Mouse (Mus musculus) heart, postnatal 25 days (tissue): ENCODE measurements around the gene Dgke. TPM values are rescaled to one million over a fixed set of nuclear protein-coding genes. Genes with fewer than 3 reads are reported as not detected.

Experiments used
- DNase-seq: peaks from one replicate; pipeline ENCODE4 v3.0.0; 2022; ENCODE audit warnings: low spot score
- intact Hi-C: fragments of 180-260 bp; cut with DNase I; formaldehyde crosslinking; loops from one replicate; pipeline ENCODE4 v1.15.1; 2025
- total RNA-seq, 2 experiments: library from RNA; stranded (reverse); gene quantifications; 2 replicates each; pipeline ENCODE4 v1.2.3; 2021

The Dgke gene
- total RNA-seq, 2 experiments from 2014 or later: 9.4 to 10.6 TPM

DNA sequence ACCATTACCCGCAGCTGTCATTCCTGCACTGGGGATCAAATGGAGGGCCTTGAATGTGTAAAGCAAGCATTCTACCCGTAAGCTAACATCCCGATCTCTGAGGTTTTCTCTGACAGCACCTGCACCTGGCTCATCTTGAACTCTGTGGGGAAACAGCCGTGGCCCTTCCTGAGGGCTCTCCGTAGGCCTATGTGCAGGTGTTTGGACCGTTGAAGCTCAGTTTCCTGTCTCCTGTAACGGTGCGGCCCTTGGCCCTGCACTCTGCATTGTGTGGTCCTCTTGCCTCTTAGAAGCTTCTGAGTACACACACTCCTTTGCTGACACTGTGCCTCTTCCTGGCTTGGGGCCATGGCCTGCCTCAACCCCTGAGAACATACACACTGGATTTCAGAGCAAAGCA lies 11.0 kb upstream of the Dgke start:
- intact Hi-C loops: no loop called here
- no peak for DNase-seq

DNA sequence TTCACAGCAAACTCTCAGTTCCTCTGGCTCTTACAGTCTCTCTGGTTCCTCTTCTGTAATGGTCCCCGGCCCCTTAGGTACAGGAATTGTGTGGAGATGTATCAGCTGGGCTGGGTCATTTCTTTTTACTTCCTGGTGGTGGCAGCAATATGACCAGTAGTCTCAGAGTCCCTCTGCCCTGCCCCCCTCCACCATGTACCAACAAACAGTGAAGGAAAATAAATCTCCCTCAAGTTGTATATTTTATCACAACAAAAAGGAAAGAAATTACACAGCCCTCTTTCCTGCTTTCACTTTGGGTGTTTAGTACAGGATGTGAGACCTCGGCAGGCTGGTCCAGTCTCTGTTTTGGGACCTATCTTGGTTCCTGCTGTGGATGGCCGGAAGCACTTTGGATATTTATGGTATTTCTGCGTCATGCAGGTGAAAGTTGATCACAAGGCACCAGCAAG lies 9.7 kb upstream of the Dgke start:
- intact Hi-C loops: no loop called here
- DNase-seq: no peak

DNA sequence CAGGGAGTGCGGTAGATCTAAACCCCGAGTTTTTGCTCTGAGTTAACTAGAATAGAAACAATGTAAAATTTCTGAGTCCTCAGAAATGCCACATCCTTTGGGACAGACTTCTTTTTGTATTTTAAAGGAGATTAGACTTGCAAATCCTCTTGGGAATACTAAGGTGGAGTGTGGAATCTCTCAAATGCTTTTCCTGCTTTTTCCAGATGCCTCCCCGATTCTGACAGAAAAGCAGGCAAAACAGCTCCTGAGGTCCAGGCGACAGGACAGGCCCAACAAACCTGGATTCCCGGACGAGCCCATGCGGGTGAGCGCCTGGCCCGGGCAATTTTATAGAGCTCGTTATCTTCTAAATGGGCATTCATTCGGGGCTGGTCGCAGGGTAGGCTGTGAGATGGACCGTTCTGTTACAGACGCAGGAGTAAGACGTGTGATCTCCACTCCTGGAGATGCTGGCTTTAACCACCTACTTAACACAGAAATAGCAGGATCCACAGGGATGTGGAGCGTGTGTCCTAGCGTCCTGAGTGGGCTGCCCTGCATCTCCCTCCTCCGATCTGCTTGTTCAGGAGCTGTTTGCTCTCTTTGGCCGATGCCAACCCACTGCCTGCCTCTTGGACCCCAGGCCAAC lies 8.2 kb upstream of the Dgke start:
- no peak for DNase-seq
- intact Hi-C loops: no loop called here

DNA sequence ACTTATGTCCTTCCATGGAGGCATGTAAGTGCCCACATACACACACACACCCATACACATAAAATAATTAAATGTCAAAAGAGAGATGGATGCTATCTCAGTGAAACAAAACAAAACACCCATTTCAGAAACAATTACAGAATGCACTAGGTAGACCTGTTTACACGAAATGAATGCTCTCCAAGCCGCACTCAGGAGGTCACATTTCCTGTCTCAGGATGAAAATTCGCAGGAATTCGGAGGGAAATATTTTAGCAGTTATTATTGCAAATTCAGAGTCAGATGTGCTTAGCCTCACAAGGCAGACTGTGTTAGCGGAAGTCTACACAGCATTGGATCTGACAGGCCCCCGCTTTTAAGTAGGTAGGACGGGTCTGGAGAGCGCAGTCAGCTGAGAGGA lies 6.9 kb upstream of the Dgke start, which contains the start of gene Gm525:
TSS of gene Gm525 (plus strand) at position 301 of the 400 bp plus-strand sequence.
- no peak for DNase-seq
- intact Hi-C loops: no loop called here

DNA sequence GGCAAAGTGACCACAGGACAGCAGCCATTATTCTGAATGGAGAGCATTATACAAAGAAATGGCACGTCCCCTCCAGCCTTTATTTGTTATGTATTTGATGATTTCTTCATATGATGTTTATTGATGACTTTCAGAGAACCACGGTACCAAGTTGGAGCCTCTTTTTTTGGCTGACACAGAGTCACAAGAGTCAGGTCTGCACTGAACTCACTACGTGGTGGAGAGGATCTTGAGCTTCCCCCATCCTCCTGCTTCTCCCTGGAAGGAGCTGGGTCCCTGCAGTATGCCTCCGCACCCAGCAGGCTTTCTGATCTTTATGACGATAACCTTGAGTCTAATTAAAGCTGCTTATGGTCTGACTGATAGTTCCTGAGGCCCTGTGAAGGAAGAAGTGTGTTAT lies 4.9 kb upstream of the Dgke start:
- intact Hi-C loops: no loop called here
- no peak for DNase-seq

DNA sequence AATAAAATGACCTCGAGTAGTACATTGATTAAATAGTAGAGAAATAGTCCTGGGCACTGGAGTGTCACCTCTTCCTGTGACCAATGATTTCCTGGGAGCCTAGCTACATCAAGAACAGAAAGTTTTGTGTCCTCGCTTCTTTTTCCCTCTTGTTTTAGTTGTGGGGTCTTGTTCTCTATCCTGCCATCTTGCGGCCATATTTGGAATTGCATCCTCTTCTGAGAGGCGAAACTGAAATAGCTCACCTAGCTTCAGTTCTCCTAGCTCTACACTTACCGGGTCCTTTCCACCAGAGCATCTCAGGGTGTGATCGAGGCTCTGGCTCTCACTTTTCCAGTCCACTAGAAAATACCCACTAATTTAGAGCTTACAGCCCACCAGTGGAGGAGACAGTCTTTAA lies 2.7 kb upstream of the Dgke start:
- no peak for DNase-seq
- intact Hi-C loops: loop anchor here (2.0 kb wide), 1 partner anchor 79 kb away; no protein-coding TSS in a partner anchor

DNA sequence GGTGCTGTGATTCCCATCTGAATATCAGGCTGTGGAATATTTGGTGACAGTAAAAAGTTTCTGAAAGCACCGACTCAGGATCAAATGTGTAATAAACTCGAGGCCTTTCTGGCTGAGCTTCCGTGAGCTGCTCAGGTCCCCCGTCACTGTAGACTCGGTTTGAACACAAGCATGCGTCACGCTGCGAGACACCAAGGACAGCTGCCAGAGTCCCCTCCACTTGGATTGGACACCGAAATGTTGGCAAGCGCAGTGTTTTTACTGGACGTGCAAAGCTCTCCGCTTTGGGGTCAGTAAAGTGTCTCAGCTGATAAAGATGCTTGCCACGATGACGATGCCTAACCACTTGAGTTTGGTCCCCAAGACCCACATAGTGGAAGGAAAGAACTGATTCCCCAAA lies 2.0 kb upstream of the Dgke start:
- intact Hi-C loops: loop anchor here (2.0 kb wide), 1 partner anchor 78 kb away; no protein-coding TSS in a partner anchor
- DNase-seq: peak; percentile 49

DNA sequence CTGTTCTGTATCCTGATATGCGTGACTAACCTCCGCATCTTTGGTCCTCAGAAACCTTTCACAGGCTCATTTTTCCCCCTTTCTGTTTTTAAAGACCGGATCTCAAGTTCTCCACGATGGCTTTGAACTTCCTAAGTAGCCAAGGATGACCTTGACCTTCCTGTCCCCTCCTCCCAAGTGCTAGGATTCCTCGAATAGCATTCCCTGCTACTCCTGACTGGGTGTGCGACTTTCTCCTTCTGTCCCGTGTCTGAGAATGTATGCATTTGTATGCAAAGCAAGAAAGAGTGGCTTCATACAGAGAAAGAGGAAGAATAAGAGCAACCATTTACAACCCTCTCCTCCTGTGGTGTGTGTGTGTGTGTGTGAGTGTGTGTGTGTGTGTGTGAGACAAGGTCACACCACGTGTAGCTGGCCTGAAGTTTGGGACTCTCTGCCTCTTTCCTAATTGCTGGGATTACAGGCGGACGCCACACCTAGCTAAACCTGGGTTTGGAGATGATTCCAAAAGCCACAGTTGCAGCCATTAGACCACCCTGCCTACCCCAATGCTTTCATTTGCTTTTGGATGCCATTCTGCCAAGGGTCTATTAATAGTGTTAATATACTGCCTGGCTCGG lies 1.3 kb upstream of the Dgke start:
- DNase-seq: no peak
- intact Hi-C loops: loop anchor here (2.0 kb wide), 1 partner anchor 77 kb away; no protein-coding TSS in a partner anchor

DNA sequence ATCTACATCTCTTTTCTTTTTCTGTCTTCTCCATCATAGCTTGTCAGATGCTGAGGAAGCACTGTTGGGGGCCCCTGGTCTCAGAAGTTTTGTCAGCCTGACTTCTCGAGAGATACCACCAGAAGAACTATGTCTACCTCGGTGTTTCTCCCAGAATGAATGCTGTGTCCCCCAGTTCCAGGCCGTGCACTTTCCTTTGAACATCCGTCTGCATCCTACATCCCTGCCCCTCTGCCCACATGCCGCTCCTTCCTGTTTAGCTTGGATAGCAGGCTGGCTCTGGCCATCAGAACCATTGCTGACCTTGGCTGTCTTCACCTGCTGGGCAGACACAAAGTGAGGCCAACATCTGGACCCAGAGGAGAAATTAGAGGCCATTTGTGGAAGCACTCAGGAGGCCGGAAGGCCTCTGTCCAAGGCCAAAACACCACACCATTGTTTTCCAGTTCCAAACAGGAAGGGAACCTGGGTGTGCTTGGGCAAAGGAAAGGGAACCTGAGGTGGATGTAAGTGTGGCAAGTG lies 712 bp upstream of the Dgke start:
- DNase-seq: peak; percentile 26
- intact Hi-C loops: no loop called here

DNA sequence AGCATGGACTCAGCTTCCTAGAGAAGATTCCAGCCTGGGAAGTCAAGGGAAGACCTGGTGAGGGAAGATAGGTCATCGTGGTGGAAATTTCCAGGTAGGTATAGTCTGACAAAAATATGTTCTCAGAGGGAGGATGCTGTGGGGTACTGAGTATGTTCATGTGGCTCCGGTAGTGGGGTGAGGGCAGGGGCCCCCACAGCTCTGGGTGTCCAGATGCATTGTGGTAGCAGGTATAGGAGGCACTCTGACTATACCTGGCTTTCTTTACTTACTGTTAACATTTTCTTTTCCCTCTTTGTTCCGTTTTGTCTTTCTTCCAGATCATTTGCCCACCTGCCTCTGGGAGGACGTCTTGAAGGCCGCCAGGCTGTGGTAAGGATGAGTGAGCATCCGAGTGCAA lies 524 bp downstream of the Dgke start:
- DNase-seq: no peak
- intact Hi-C loops: no loop called here

DNA sequence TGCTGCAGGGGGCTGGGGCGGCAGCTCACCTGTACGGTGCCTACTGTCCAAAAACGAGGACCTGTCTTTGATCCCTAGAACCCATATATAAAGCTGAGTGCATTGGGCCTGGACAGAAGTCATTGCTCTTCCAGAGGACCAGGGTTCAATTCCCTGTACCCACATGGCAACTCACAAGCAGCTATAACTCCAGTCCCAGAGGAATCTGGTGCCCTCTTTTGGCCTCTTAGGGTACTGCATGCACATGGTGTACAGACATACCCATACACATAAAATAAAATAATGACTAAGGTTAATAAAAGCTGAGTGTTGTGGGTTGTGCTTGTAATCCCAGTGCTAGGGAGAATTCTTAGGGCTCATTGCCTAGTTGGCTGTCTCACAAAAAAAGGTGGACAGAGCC lies 1.4 kb downstream of the Dgke start:
- DNase-seq: no peak

DNA sequence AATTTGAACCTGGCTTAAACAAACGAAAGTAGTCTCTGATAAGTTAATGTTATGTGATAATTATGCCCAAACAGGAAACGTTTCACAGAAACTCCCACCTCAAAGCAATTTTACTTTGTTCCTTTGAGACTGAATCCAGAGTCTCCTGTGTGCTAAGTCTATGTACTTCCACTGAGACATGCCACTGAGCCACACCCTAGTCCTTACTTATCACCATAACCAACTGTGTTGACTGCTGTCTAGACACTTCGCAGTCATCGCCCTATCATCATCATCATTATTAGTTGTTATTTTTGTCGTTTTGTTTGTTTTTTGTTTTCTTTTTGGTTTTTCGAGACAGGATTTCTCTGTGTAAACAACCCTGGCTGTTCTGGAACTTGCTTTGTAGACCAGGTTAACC lies 2.3 kb downstream of the Dgke start:
- DNase-seq: no peak
- intact Hi-C loops: no loop called here

More for the DNA sequence above, 1.4 kb downstream of the Dgke start:
- intact Hi-C loops: no loop called here

DNA sequence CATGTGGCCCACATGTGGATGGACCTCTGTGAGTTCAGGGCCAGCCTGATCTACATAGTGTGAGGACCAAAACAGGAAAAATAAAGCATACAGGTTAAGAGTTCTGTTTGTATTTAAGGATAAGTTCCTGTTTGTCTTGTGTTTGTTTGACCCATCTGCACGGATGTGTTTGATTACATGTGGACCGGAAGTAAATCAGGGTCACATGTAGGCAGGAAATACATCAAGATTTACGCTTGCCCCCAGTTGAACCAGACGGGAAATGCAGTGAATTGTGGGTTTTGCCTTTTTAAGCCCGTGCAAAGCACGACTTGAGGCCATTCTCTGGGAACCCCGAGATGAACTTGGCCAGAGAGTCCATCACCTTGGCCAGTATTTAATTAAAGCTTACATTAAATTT lies 5.3 kb downstream of the Dgke start:
- no peak for DNase-seq
- intact Hi-C loops: no loop called here

DNA sequence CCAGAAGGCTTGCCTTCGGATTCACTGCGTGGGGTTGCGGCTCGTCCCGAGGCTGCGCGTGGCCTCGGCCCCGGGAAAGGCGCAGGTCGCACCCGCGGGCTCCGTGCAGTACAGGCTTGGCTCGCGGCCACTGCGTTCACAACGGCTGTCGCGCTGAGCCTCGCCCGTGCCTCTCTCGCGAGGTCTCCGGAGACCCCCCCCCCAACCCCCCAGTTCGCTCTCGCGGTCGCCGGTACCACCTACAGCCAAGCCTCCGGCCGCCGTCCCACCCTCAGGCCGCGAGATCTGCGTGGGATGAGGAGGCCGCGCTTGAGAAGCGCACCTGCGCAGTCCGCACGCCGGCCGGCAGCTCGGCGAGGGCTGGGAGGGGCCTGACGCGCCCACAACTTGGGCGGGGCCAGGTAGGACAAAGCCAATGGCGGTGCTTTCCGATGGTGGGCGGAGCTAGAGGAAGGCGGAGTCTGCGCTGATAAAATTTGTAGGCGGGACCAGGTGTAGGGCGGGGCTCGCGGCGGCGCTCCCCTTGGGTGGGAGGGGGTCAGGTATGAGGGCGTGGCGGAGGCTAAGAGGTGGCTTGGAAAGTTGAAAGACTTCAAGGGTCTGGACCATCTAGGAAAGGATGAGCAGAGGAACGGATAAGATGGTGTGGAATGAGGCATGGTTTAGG lies 6.1 kb downstream of the Dgke start:
- peak; percentile 82 for DNase-seq
- intact Hi-C loops: no loop called here

DNA sequence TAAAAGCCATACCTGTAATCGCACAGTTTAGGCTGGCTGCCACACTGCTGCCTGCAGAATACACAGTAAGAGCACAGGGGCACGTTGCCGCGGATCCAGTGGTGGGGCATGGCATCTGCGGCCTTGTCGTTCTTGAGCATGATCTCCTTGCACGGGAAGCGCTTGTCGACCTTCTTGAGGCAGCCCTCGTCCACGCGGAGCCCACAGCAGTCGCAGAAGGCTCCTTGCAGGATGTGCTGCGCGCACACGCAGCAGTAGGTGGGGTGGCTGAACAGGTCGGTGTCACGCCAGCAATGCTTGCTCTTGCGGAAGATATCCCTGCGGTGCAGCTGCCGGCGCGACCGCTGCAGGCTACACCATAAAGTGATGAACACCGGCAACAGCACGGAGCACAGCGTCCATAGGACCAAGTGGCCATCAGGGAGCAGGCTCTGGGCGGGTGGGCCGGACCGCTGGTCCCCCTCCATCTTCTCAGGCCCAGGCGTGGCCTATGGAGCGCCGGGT lies 6.7 kb downstream of the Dgke start:
- intact Hi-C loops: loop anchor here (2.0 kb wide), 1 partner anchor 59 kb away; no protein-coding TSS in a partner anchor
- DNase-seq: no peak

DNA sequence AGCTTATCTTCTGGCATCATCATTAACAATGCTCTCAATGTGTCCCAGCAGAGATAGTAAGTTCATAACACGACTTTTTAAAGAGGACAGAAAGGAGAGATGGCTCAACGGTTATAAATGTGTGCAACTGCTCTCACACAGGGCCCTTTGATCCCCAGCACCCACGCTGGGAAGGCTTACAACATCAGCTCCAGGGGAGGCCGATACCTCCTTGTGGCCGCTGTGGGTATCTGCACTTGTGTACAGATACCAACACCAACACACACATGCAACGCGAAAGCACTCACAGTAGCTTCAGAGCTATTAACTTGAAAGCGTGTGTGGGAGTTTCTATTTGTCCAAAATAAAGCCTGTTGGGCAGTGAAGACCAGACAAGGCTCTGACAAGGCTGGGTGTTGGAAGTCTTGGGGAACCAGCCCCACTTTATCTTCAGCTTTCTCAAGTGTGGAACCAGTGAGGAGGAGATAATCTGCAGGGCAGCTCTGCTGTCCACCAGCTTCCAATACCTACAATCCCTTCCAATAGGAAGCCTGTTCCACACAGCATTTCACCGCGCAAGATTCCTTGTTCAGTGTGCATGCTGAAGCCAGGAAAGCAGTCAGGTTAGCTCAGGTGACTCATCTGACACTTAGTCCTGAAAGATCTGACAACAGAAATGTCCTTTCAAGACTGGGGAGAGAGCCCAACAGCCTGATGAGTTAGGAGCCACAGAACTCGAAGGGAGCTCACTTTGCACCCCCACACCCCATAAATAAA lies 8.0 kb downstream of the Dgke start:
- DNase-seq: no peak
- intact Hi-C loops: loop anchor here (2.0 kb wide), 1 partner anchor 58 kb away; no protein-coding TSS in a partner anchor

DNA sequence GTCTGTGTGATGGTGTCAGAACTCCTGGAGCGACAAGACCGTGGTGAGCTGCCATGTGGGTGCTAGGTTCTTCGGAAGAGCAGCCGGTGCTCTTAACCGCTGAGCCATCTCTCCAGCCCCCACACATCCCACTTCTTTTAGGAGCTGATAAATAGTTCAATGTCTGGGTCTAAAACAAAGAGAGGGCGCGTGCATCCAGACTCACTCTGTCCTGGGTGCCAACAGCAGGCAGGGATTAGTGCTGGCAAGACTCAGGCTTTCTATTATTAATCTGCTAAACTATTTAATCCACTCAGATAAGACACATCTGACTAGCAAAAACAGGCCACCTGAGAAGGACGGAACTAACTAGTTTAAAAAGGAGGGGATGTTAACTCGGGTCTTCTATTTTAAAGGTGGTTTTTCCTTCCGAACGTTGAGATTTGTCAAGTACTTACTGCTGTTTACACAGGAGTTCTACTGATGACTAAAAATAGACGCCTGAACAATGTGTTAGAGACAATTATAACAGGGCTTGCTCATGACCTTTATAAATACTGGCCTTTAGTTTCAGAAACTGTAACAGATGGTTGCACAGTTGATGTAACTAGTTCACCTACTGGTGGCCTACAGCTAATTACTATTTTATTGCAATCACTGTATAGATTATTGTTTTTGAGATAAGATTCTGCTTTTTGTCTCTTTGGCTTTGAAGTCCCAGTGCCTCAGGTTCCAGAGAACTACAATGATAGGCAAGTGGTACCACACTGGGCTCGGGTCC lies 10.5 kb downstream of the Dgke start:
- DNase-seq: no peak
- intact Hi-C loops: no loop called here

DNA sequence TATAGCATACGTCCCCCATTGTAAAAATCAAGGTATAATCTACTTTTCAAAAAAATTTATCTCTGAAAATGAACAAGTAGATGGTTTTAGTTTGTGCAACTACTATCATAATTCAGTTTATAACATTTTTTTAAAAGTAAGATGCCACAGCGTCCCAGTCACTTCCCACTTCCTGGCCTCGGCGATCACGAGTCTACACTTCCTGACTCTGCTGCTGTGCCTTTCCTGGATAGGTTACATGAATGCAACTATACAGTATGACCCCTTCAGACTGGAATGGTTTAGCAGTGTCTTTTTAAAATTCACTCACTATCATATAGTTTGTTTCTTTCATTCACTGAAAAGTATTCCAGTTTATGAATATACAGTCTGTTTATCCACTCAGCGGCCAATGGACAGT lies 14.9 kb downstream of the Dgke start:
- intact Hi-C loops: no loop called here
- no peak for DNase-seq

DNA sequence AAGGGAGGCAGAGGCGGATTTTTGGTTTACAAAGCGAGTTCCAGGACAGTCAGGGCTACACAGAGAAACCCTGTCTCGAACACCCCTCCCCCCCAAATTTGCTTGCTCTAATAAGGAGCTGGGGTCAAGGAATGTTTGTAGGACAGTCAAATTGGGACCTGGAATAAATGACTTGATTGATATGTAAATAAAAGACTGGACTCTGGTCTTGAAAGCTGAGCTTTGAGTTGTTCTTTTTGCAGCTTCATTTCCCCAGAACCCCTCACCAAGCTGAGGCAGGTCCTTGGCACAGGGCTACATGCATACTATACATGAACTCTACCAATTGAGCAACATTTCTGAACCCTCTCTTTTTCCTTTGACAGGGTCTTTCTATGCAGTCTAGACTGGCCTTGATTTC lies 20.6 kb downstream of the Dgke start:
- intact Hi-C loops: no loop called here
- DNase-seq: no peak
